Mouse (Mus musculus) gastrocnemius, adult 2 months (tissue): ENCODE measurements around the gene Anxa11. TPM values are rescaled to one million over a fixed set of nuclear protein-coding genes. Genes with fewer than 3 reads are reported as not detected.
"Not testable (repeated sequence)": the region's sequence is repeated elsewhere in the genome, so short reads cannot be mapped to it uniquely, and the experiment has no call there.

Source experiments
- DNase-seq: peaks from one replicate; pipeline ENCODE4 v3.0.0; 2022
- H3K27ac ChIP-seq: fragments of 200-600 bp; 2 replicates; pipeline ENCODE4 v1.8.1; 2022; ENCODE audit warnings: mild to moderate bottlenecking
- H3K4me3 ChIP-seq: fragments of 200-600 bp; 2 replicates; pipeline ENCODE4 v1.8.1; 2022; ENCODE audit warnings: mild to moderate bottlenecking, moderate library complexity
- CTCF ChIP-seq: fragments of 200-600 bp; IDR thresholded peaks from 2 replicates; pipeline ENCODE4 v1.8.1; 2022; ENCODE audit warnings: antibody characterized with exemption, mild to moderate bottlenecking, moderate library complexity
- intact Hi-C: fragments of 180-260 bp; cut with DNase I; formaldehyde crosslinking; loops from one replicate; pipeline ENCODE4 v1.15.1; 2025
- long read RNA-seq, 2 experiments: library from polyadenylated mRNA; stranded (forward); transcript quantifications; one replicate each; pipeline ENCODE4 v2.0.0; 2021
- total RNA-seq, 2 experiments: library from RNA; stranded (reverse); gene quantifications; 2 replicates each; pipeline ENCODE4 v1.2.3; 2021

The Anxa11 gene
- 10 to 100 TPM; 97.4 to 99.1 TPM for total RNA-seq
- long read RNA-seq, experiment 1, transcript Anxa11-201 (15 exons, 2,394 nt) = major isoform, 142 of 159 reads
- long read RNA-seq, experiment 1, partial matches to known transcripts = 7 of 159 reads
- long read RNA-seq, experiment 1, other reads (novel, unspliced or antisense) = 10 of 159 reads
- long read RNA-seq, experiment 2, transcript Anxa11-201 (15 exons, 2,394 nt) = major isoform, 176 of 198 reads
- long read RNA-seq, experiment 2, partial matches to known transcripts = 15 of 198 reads
- long read RNA-seq, experiment 2, other reads (novel, unspliced or antisense) = 5 of 198 reads

DNA sequence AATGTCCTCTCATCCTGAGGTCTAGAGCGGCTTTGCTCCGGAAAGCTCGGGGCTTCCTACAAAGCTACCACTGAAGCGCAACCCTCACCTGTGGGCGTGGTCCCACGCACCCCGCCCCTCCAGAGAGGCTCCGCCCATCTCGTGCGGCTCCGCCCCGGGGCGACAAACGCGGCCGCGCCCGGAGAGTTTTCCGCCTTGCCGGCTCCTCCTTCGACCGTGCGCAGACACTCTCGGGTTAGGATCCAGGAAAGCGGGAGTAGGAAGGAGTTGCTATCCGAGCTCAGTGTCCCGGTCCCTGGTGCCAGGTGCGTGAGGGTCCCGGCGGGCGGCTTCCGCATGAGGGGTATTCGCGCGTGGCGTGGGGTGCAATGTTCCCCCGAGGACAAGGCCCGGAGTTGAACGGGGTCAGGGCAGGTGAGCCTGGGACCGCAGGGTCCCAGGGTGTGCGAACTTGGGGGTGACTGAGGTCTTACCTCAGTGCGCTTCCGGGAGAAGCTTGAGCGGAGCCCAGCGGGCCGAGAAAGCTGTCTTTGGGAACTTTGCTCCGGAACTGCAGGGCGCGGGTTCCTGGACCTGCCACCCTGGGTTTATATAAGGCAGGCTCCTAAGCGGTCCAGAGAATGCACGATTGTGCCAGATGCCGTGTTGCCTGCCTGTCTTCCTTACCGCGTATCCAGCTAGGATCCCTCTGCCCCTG lies at the start of gene Anxa11:
TSS of gene Anxa11 (plus strand) at position 166 of the 697 bp plus-strand sequence.
- peak; percentile 93 for DNase-seq
- intact Hi-C loops = no loop called here
- Histone ChIP-seq H3K4me3 (peak within 1 kb of the TSS; percentile 80), H3K27ac (peak within 1 kb of the TSS; percentile 100)
- TF ChIP-seq CTCF = no peak

DNA sequence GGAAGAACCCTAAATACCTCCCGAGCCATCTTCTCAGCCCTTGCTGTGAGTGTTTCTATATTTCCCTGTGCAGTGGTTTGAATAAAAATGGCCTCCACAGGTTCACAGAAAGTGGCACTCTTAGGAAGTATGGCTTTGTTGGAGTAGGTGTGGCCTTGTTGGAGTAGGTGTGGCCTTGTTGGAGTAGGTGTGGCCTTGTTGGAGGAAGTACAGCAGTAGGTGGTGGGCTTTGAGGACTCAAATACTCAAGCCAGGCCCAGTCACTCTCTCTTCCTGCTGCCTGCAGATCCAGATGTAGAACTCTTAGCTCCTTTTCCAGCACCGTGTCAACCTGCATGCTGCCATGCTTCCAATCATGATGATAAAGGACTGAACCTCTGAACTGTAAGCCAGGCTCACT lies 47.6 kb upstream of the Anxa11 start:
- DNase-seq = peak; percentile 8
- no peak for TF ChIP-seq CTCF
- intact Hi-C loops = no loop called here

DNA sequence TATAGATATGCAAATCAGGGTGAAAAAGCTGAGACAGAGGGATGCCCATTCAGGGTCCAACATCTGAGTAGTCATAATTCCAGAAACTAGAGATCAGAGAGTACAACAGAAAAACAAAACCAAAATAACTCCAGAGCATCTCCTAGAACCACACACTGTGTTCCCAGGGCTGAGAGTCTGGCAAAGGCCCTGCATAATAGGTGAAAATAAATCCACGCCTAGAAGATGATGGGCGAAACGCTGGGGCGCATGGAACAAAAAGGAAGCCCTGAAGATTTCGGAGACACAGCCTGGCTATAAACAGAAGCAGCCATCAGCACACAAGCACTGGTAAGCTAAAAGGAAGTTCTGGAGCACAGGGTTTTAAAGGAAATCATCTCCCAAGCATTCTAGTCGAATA lies 46.9 kb upstream of the Anxa11 start:
- intact Hi-C loops = no loop called here
- H3K27ac ChIP-seq = peak overlapping the region; percentile 84
- peak overlapping the region; percentile 44 for H3K4me3 ChIP-seq
- no peak for TF ChIP-seq CTCF
- DNase-seq = peak; percentile 52

More for the DNA sequence above, 47.6 kb upstream of the Anxa11 start:
- H3K4me3 ChIP-seq = no peak overlapping the region
- H3K27ac ChIP-seq = peak overlapping the region; percentile 62

- Histone ChIP-seq H3K27ac (peak overlapping the region; percentile 84), H3K4me3 (peak overlapping the region; percentile 44)
- intact Hi-C loops = loop anchor here (2.0 kb wide), 1 partner anchor 23 kb away; no protein-coding TSS in a partner anchor
- peak; percentile 93 for DNase-seq
- no peak for TF ChIP-seq CTCF
Measured at GRCm38 (mm10) chr14:25795561-25796174, 46.3 kb upstream of the Anxa11 start.

- no peak overlapping the region for H3K4me3 ChIP-seq
- peak overlapping the region; percentile 84 for H3K27ac ChIP-seq
- intact Hi-C loops = loop anchor here (2.0 kb wide), 1 partner anchor 24 kb away; no protein-coding TSS in a partner anchor
- no peak for TF ChIP-seq CTCF
- peak; percentile 51 for DNase-seq
Measured at GRCm38 (mm10) chr14:25796619-25797018, 45.3 kb upstream of the Anxa11 start.

DNA sequence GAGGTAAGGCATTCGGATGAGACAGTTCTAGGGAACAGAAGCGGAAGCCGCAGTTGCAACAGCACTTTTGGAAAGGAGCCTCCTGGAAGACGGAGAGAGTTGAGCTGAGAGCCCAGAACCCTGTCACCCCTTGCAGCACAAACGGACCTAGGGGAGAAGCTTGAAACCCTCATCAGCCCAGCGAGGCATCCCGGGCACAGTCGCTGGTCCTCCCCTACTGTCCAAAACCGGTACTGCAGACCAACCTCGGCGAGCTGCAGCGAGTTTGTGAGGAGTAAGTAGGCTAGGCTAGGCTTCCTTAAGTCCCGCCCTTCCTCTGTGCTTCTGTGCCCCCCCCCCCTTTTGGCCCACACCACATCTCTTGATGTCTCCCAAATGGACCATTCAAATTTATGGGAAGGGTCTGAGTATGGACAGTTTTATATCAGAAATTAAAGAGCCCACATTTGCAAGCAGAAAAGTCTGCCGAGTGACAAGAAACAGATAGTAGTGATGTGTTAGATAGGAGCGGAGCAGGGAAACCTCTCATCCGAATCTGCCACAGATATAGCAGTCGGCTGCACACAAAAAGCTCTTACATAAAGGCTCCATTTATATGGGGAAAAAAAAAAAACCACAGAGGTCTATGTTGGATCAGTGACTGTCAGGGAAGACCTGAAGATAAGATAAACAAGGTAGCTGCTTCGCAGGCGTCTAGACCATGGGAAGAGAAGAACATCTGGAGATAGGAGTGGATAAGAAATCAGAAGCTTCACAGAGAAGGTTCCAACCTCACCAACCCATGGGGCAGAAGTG lies 41.6 kb upstream of the Anxa11 start:
- TF ChIP-seq CTCF = peak; percentile 99
- DNase-seq = peak; percentile 94
- intact Hi-C loops = loop anchor here (2.0 to 5.0 kb wide), 3 partner anchors 48 to 93 kb away; no protein-coding TSS in a partner anchor
- H3K4me3 ChIP-seq = no peak overlapping the region
- peak overlapping the region; percentile 56 for H3K27ac ChIP-seq

GRCm38 (mm10) chr14:25802511-25802910 lies 39.4 kb upstream of the Anxa11 start:
- Histone ChIP-seq H3K4me3 (no peak overlapping the region), H3K27ac (peak overlapping the region; percentile 73)
- no peak for DNase-seq
- TF ChIP-seq CTCF = no peak
- intact Hi-C loops = loop anchor here (5.0 kb wide), 2 partner anchors 75 to 95 kb away; no protein-coding TSS in a partner anchor

DNA sequence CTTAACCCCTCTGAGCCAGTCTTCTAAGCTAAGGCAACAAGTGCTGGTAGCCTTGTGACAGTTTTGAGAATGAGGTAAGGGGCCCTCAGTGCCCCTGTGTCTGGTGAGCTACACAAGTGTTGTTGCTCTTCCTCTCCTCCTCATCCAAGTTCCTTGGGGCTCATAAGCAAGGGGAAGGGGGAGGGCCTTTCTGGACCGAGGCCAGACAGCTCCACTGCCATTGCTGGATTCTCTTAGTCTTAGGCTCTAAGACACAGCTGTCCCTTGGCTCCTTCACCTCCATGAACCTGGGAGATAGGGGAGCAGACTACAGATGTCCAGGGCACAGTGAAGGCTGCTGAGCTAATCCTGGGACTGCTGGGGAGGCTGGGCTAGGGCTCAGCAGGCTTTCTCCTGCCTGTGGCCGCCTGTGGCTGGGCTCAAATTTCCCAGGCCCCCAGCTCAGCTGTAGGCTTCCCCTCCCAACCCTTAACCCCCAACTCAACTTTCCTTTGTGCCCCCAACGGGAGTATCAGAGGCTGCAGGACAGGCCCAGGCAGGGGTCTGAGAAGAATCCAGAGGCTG lies 38.6 kb upstream of the Anxa11 start:
- Histone ChIP-seq H3K27ac (peak overlapping the region; percentile 73), H3K4me3 (no peak overlapping the region)
- no peak for DNase-seq
- TF ChIP-seq CTCF = no peak
- intact Hi-C loops = loop anchor here (5.0 kb wide), 2 partner anchors 76 to 96 kb away; no protein-coding TSS in a partner anchor

DNA sequence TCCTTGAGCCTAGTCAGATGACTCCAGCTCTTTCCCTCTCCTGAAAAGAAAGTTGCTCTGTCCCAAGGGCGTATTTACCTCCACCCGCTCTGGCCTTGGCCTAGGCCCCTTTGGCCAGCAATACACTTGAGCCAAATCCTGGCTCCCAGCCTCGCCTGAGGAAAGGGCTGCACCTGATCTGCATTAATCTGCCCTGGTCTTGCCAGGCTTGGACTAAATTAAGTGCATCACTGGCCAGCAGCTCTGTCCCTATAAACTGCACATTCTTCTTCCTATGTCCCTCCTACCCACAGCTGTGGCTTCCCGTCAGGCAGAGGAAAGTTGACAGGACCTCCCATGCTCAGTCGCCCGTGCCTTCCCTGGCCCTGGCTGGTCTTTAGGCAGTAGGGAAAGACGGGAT lies 36.1 kb upstream of the Anxa11 start:
- intact Hi-C loops = no loop called here
- peak; percentile 93 for DNase-seq
- TF ChIP-seq CTCF = no peak
- peak overlapping the region; percentile 40 for H3K4me3 ChIP-seq
- peak overlapping the region; percentile 88 for H3K27ac ChIP-seq

DNA sequence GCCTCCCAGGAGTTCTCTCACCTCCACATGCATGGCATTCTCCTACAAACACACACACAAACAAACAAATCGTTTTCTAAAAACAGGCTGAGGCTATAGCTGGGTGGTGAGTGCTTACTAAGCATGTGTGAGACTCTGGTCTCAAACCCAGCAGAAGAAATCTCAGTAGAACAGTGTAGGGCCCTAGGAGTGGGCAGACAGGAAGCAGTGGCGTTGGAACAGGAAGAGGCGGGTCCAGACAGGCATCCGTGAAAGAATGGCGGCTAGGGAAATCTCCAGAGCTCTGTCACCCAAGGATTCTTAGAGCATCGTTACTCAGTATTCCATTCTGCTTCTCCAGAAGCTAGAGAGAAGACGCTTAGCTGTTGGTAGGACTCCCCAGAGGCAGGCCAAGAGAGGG lies 35.4 kb upstream of the Anxa11 start:
- no peak overlapping the region for H3K4me3 ChIP-seq
- peak overlapping the region; percentile 88 for H3K27ac ChIP-seq
- intact Hi-C loops = no loop called here
- TF ChIP-seq CTCF = no peak
- no peak for DNase-seq

DNA sequence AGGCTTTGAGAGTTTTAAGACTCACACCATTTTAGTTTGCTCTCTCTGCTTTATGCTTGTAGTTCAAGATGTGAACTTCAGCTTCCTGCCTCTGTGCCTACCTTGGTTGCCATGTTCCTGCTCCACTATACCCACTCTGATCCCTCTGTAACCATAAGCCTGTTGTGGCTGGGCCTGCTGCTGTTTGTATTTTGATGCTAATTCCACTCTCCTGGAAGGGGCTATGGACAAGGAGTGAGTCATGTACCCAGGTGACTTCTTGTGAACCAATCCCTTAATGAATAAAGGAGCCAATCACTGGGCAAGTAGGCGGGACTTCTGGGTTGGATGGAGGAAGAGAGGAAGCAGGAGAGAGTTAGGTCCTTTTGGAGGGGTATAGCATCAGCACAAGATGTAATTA lies 30.9 kb upstream of the Anxa11 start:
- DNase-seq, intact Hi-C loops, H3K4me3 ChIP-seq, H3K27ac ChIP-seq: not testable (repeated sequence)

GRCm38 (mm10) chr14:25814140-25814539 lies 27.8 kb upstream of the Anxa11 start:
- no peak overlapping the region for H3K27ac ChIP-seq
- no peak overlapping the region for H3K4me3 ChIP-seq
- intact Hi-C loops = no loop called here
- DNase-seq = no peak
- no peak for TF ChIP-seq CTCF
